Mouse (Mus musculus): ENCODE results near the gene Slc25a11.

- no peak for TF ChIP-seq HCFC1 (IDR thresholded peaks at IDR 0.05; ENCODE audit: borderline replicate concordance, insufficient read depth, low read length)
- TF ChIP-seq MAFK (IDR thresholded peaks at IDR 0.05; ENCODE audit: insufficient read depth, low read depth, low read length) = no peak
- no peak for TF ChIP-seq ZC3H11A (IDR thresholded peaks at IDR 0.05; ENCODE audit: borderline replicate concordance, low read depth, low read length)
- TF ChIP-seq ZNF384 (IDR thresholded peaks at IDR 0.05; ENCODE audit: low read depth, low read length) = no peak
- no peak for TF ChIP-seq CHD2 (IDR thresholded peaks at IDR 0.05; ENCODE audit: low read depth, low read length)
These were observed 32.6 kb upstream of the Slc25a11 start for GRCm38 (mm10) chr11:70679894-70680293.
